Mouse (Mus musculus) forebrain, embryonic 15.5 days (tissue): ENCODE measurements around the gene Psma6. TPM values are rescaled to one million over a fixed set of nuclear protein-coding genes. Genes with fewer than 3 reads are reported as not detected.
A peak's percentile ranks its signal among the peaks of the same experiment; 100 is the strongest.

ENCODE experiments used
- ATAC-seq: fragments of 200-750 bp; cut with Nextera tagmentation; replicated peaks from 2 replicates; pipeline ENCODE4 v1.8.0; 2017; ENCODE audit warnings: mild to moderate bottlenecking, moderate TSS enrichment, moderate library complexity
- H3K27ac ChIP-seq: fragments of 300-500 bp; sonication (generic); replicated peaks from 2 replicates; pipeline ENCODE4 v1.5.1; 2015; ENCODE audit warnings: mild to moderate bottlenecking, inconsistent platforms
- H3K27me3 ChIP-seq: fragments of 300-500 bp; sonication (generic); 2 replicates; pipeline ENCODE4 v1.6.1; 2015; ENCODE audit warnings: inconsistent platforms
- H3K36me3 ChIP-seq: fragments of 300-500 bp; sonication (generic); 2 replicates; pipeline ENCODE4 v1.6.1; 2015; ENCODE audit warnings: mild to moderate bottlenecking, inconsistent platforms
- H3K4me1 ChIP-seq: fragments of 300-500 bp; sonication (generic); 2 replicates; pipeline ENCODE4 v1.6.1; 2015; ENCODE audit warnings: inconsistent platforms
- H3K4me2 ChIP-seq: fragments of 300-500 bp; sonication (generic); replicated peaks from 2 replicates; pipeline ENCODE4 v1.6.1; 2015; ENCODE audit warnings: mild to moderate bottlenecking, inconsistent platforms
- H3K4me3 ChIP-seq: fragments of 300-500 bp; sonication (generic); 2 replicates; pipeline ENCODE4 v1.5.1; 2015; ENCODE audit warnings: mild to moderate bottlenecking, inconsistent platforms
- H3K9ac ChIP-seq: fragments of 300-500 bp; sonication (generic); replicated peaks from 2 replicates; pipeline ENCODE4 v1.6.1; 2015; ENCODE audit warnings: mild to moderate bottlenecking, inconsistent platforms
- H3K9me3 ChIP-seq: fragments of 300-500 bp; sonication (generic); 2 replicates; pipeline ENCODE4 v1.6.1; 2016; ENCODE audit warnings: inconsistent platforms
- WGBS: fragments of 180-500 bp; shearing (Covaris S2); methylation state at CpG from one replicate; pipeline ENCODE4 v1.1.7; 2015; ENCODE audit warnings: mixed read lengths; 5-methylcytosine and 5-hydroxymethylcytosine counted together
- polyA plus RNA-seq: library from polyadenylated mRNA; unstranded; fragments of >200 nt; fragmentation: Nextera tagmentation; extraction: Ambion mirVana; gene quantifications from 2 replicates; pipeline ENCODE4 v1.2.1, GENCODE M21; 2015

Gene Psma6
- polyA plus RNA-seq, 1 experiment from 2014 or later, result 446 TPM

DNA sequence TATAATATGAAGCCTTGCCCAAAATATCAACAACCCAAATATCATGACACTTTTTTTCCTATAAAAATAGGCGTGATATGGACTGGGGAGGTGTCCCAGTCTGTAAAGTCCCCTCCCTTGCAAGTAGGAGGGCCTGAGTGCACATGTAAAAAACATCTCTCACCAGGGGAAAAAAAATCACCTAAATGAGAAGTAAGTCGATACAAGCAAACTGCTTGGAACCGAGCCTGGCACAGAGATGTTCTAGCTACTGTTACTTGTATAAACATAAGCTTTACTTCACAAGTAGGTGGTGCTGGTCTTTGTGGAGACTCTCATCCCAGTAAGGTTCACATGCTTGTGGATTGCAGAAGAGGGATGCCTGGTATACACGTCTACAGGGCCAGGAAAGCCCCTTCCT is 76.9 kb downstream of the Psma6 start:
- Histone ChIP-seq H3K9me3 (no peaks in the 10 kb centered on the region), H3K4me1 (peaks cover 24% of the 10 kb centered on the region), H3K27me3 (no peaks in the 10 kb centered on the region), H3K4me3 (no peak overlapping the region), H3K27ac (no peak overlapping the region), H3K9ac (no peak overlapping the region), H3K36me3 (no peaks in the 10 kb centered on the region), H3K4me2 (no peak overlapping the region)
- 77% methylated on average over 4 of the region's 4 CpGs for WGBS
- no peak for ATAC-seq

DNA sequence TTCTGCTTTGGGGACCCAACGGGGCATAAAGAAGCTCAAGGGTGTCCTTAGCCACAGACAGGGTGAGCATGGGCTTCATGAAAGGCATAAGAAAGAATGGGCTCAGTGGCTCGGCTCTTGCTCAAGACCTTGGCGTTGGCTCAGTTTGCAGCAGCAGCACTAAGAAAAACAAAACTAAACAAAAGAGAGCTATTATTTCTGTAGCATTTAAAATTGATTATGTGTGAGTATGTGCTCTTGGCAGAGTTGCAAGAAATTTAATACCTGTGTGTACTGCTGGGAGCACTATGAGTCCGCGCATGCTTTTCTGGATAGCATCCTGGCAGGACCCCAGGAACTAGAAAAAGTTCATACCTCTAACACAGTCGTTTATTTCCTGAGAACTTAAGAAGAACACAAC is 77.7 kb downstream of the Psma6 start:
- WGBS, result 74% methylated on average over 6 of the region's 6 CpGs
- Histone ChIP-seq H3K36me3 (no peaks in the 10 kb centered on the region), H3K4me2 (no peak overlapping the region), H3K4me1 (peaks cover 30% of the 10 kb centered on the region), H3K4me3 (no peak overlapping the region), H3K27me3 (no peaks in the 10 kb centered on the region), H3K9me3 (no peaks in the 10 kb centered on the region), H3K27ac (no peak overlapping the region), H3K9ac (no peak overlapping the region)
- no peak for ATAC-seq

DNA sequence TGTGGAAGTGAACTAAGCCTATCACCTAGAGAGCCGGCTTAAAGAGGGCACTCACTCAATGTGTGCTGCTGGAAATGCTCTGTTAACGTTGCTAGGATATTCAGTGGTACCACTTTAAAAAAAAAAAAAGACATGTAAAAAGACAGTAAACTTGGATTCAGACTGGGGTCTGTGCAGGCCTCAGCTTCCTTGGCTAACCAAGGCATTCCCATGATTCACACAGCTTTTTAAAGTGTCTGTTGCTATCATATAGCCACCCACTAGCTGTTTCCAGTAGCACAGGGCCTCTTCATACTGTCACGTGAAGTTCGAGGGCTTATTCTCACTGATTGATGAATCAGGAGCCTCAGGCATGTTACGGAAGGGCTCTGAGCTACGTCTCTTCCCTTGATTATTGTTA is 78.4 kb downstream of the Psma6 start:
- H3K27me3 ChIP-seq, result no peaks in the 10 kb centered on the region
- no peak overlapping the region for H3K9ac ChIP-seq
- H3K4me2 ChIP-seq, result no peak overlapping the region
- H3K4me1 ChIP-seq, result peaks cover 30% of the 10 kb centered on the region
- H3K9me3 ChIP-seq, result no peaks in the 10 kb centered on the region
- H3K4me3 ChIP-seq, result no peak overlapping the region
- H3K36me3 ChIP-seq, result no peaks in the 10 kb centered on the region
- no peak overlapping the region for H3K27ac ChIP-seq
- WGBS, result 83% methylated on average over 6 of the region's 6 CpGs
- ATAC-seq, result no peak

DNA sequence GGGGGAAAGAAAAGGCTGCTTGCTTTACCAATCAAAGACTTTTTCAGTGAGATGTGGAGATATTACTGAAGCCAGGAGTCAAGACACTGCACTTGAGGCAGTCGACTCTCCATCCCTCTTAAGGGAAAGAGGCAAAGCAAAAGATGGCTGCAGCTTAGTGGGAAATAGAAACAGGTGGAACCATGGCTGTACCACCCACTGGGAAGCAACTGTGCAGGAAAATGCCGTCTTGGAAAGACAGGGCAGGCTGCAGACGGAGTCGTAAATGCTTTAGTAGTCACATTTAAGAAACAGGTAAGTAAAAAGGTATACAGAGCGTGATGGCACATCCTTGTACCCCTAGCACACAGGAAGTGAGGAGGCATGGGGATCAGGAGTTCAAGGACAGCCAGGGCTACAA is 79.1 kb downstream of the Psma6 start:
- WGBS, result 68% methylated on average over 5 of the region's 5 CpGs
- Histone ChIP-seq H3K36me3 (no peaks in the 10 kb centered on the region), H3K4me2 (no peak overlapping the region), H3K27ac (no peak overlapping the region), H3K27me3 (no peaks in the 10 kb centered on the region), H3K4me3 (no peak overlapping the region), H3K9me3 (no peaks in the 10 kb centered on the region), H3K9ac (no peak overlapping the region), H3K4me1 (peaks cover 30% of the 10 kb centered on the region)
- ATAC-seq, result no peak

DNA sequence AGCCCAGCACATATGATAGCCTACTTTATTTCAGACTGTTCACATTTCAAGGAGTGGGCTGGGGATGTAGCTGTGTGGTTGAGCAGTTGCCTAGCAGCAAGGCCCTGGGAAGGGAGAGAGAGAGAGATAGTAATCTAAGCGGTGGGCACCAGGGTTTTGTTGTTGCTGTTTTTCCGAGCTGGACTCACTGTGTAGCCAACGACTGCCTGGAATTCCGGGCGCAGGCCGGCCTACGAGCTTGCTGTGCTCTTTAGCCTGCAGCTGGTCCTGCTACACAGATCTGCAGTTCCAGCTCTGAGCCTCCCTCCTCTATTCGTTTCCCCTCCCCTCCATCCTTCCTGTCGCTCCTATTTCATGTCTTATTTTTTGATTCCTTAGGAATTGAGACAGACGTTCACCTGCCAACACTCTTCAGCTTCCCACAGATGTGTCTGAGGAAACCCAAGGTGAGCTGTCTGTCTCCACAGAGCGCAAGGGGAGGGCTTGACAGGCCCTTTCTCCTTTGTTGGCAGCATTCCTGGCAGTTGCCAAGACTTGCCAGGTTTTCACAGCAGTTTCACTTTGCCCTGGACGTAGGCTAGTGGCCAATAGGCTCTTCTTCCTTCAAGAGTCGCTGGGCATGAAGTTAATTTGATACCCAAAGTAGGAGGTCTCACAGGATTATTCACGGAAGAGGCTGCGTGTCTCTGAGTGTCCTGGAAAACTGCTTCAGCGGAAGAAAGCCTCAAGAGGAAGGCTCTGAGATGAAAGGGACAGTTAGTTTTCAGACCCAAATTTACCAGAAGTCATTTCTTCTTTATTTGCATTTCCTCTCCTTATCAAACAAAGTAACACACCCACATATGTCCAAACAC is 80.2 kb downstream of the Psma6 start:
- Histone ChIP-seq H3K4me3 (no peak overlapping the region), H3K9me3 (no peaks in the 10 kb centered on the region)
- peak; percentile 65 for ATAC-seq

DNA sequence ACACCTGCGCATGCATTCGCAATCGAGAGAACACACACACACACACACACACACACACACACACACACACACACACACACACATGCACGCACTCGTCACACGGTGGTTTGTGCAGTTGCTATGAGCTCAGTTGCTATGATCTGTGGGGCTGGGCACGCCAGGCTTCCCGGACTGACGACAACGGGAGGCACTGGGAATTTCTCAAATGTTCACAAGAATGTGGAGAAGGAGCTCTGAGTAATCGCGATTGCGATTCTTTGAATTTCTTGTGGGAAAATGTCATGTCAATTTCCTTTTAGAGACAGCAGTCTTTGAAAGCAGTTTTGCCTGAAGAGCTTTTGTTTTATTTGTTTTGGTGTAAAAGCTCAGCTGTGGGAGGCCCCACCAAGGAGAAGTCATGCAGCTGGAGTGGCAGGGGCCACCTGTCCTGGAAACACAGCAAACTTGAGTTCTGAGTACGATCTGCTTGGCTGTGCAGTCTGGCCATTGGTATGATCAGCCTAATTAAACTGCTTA is 80.9 kb downstream of the Psma6 start:
- H3K4me3 ChIP-seq, result no peak overlapping the region
- no peak overlapping the region; the same call in 1 of the 2 replicates for H3K27ac ChIP-seq
- peaks cover 30% of the 10 kb centered on the region for H3K4me1 ChIP-seq
- no peaks in the 10 kb centered on the region for H3K9me3 ChIP-seq
- H3K4me2 ChIP-seq, result 0 out of 2 replicates have a peak overlapping the region, but pooled peaks have one; percentile 18
- no peaks in the 10 kb centered on the region for H3K36me3 ChIP-seq
- ATAC-seq, result 0 out of 2 replicates have a peak, but pooled peaks have one; percentile 24
- H3K27me3 ChIP-seq, result no peaks in the 10 kb centered on the region
- H3K9ac ChIP-seq, result no peak overlapping the region
- 32% methylated on average over 14 of the region's 14 CpGs for WGBS

More for the DNA sequence above, 80.2 kb downstream of the Psma6 start:
- Histone ChIP-seq H3K4me2 (peak overlapping the region; percentile 18; the same call in 1 of the 2 replicates), H3K27ac (peak overlapping the region; percentile 77), H3K36me3 (no peaks in the 10 kb centered on the region), H3K4me1 (peaks cover 30% of the 10 kb centered on the region), H3K27me3 (no peaks in the 10 kb centered on the region), H3K9ac (no peak overlapping the region)
- WGBS, result 16% methylated on average over 16 of the region's 16 CpGs

DNA sequence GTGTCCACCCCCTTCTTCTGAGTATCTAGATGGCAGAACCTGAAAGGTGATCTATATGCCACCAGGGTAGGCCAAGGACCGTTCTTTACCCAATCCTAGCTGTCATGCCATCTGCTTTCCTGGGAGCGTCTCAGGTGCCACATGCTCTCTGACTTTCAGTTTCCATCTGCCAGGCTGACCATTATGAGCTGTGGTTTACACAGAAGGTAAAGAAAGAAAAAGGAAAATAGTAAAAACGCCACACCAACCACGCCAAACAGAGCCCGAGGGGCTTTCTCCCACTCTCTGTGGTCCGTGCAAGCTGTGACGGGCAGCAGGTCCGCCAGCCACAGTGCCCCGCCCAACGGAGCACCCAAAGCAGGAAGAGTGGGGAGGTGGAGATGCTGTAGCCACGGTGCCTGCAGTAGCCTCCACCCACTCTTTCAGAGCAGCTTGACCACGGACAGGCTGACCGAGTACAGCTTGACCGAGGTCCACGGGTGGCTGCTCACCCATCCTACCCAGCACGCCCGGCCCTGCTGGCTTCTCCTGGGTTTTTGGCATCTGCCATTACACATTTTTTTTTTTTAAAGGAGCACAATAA is 81.5 kb downstream of the Psma6 start:
- Histone ChIP-seq H3K27me3 (no peaks in the 10 kb centered on the region), H3K36me3 (no peaks in the 10 kb centered on the region), H3K4me2 (no peak overlapping the region), H3K9me3 (no peaks in the 10 kb centered on the region), H3K4me3 (no peak overlapping the region), H3K27ac (no peak overlapping the region), H3K4me1 (peaks cover 30% of the 10 kb centered on the region), H3K9ac (no peak overlapping the region)
- ATAC-seq, result no peak
- 72% methylated on average over 17 of the region's 17 CpGs for WGBS

DNA sequence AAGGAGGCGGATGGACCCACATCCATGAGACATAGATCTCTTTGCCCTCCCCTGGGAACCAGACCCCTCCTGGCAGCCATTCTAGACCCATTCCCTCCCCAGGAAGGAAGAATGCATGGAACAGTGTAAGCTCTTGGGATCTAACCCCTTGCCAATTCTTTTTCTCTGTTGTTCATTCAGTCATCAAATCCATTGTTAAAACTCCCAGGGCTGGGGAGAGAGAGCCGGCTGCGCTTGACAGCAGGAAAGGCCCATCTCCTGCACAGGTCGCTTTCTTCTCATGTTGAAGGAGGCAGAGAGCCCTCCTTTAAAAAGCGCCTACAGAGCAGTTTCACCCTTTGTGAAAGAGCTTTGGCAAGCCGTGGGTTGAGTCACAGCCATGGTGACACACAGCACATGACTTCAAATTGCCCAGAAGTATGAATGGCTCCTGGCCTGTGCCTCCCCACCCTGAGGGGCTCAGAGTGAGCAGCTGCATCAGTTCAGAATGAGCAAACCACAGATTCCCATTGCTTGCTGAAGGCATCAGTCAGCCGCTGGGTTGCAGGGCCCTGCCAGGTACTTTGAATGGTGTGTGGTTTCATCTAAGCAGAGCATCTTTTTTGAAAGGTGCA is 82.2 kb downstream of the Psma6 start:
- peak; percentile 35; the same call in 1 of the 2 replicates for ATAC-seq
- WGBS, result 43% methylated on average over 7 of the region's 7 CpGs
- Histone ChIP-seq H3K4me1 (peaks cover 30% of the 10 kb centered on the region), H3K4me2 (no peak overlapping the region), H3K9me3 (no peaks in the 10 kb centered on the region), H3K36me3 (no peaks in the 10 kb centered on the region), H3K9ac (no peak overlapping the region), H3K27me3 (no peaks in the 10 kb centered on the region), H3K4me3 (no peak overlapping the region), H3K27ac (no peak overlapping the region)

DNA sequence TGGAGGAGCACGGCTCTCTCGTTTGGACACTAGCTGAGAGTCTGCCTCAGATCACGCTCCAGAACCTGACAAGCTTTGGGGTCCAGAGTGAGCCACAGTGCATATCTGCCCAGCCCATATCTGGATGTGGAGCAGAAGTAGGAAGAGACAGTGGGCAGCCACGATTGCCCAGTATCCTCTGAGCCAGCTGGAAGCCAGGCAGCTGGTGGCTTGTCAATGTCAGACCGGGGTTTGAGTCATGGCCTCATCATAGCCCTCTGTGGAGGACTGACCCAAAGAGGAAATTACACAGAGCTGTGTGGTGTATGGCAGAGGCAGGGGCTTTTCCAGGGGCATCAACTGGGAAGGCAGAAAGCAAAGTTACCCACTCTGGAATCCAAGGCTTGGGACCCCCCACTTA is 82.8 kb downstream of the Psma6 start:
- H3K4me2 ChIP-seq, result no peak overlapping the region
- H3K9me3 ChIP-seq, result no peaks in the 10 kb centered on the region
- H3K4me3 ChIP-seq, result no peak overlapping the region
- no peak overlapping the region for H3K9ac ChIP-seq
- no peak overlapping the region for H3K27ac ChIP-seq
- peaks cover 30% of the 10 kb centered on the region for H3K4me1 ChIP-seq
- no peaks in the 10 kb centered on the region for H3K36me3 ChIP-seq
- no peak for ATAC-seq
- 81% methylated on average over 5 of the region's 5 CpGs for WGBS
- no peaks in the 10 kb centered on the region for H3K27me3 ChIP-seq

DNA sequence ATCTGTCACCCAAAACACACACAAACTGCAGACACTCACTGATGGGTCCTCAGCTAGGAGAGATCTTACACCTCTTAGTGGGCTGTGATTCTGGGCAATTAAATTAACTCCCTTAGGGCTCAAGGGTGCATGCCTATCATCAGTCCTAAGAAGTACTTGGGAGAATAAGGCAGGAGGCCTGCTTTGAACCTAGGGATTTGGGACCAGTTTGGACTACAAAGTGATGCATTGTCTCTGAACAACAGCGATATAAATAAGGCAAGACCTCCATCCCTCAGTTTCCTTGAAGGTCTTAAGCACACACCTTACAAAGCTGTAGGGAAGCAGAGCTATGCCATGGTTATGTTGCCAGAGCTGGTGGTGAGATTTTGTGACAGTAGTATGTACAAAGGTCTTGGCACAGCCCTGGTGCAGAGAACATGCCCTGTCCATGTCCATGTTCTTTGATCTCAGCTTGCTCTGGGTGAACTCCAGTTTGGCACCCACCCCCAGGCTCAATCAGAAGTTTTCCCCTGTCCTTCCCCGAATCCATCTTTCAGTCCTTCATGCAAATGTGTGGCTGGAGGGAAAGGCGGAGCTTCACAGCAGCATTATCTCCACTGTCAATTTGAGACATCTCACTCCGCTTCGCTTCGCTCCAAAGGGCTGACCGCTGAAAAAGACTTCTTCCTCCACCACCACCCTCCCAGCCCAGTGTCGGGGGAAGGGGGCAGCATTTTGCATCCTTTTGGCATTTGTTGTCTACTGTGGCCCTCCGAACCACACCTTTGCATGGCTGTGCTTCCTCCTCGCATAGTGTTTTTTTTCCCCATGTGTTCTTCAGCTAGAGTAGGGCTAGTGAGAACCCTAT is 83.5 kb downstream of the Psma6 start:
- no peak overlapping the region for H3K27ac ChIP-seq
- no peaks in the 10 kb centered on the region for H3K9me3 ChIP-seq
- no peak overlapping the region for H3K4me3 ChIP-seq
- H3K4me1 ChIP-seq, result peaks cover 30% of the 10 kb centered on the region
- no peaks in the 10 kb centered on the region for H3K27me3 ChIP-seq
- WGBS, result 70% methylated on average over 10 of the region's 10 CpGs
- no peak overlapping the region for H3K9ac ChIP-seq
- H3K4me2 ChIP-seq, result no peak overlapping the region
- ATAC-seq, result no peak
- H3K36me3 ChIP-seq, result no peaks in the 10 kb centered on the region
